Comparison of ENCODE assay signal across 19 mouse cellular contexts in the genomic region with DNA sequence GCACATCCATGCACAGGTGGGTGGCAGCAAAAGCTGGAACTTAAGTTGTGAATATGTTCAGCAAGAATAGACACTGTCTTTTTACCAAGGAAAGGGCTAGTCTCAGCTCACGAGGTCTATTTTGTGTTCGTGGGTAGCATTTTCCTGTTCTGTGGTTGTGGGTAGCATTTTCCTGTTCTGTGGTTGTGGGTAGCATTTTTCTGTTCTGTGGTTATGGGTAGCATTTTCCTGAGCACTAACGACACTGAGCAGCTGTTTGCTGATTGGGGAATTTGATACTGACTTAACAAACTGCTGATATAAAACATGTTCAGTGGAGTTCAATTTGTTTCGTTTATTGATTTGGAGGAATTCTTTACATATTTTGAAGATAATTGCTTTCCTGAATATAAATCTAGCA.
DNase-seq lines count a peak whose midpoint lies in the region; ATAC-seq and TF ChIP-seq lines count a peak whose summit lies in the region.
"Had no signal": no experiment of that assay in that cellular context is flagged by ENCODE, and none has a peak within 500 bp of the region (broad histone marks: within the 10 kb centered on the region; RNA-seq: fewer than 3 reads in every experiment).

No protein-coding gene starts in this region.

- H3K4me3 ChIP-seq in cerebellum, adult 2 months (replicated peaks; ENCODE audit: insufficient read depth, low read depth, low read length): no peak overlapping the region
- H3K4me3 ChIP-seq: forebrain, embryonic 12.5 days; heart, embryonic 15.5 days; neural tube, embryonic 13.5 days had no signal

- 82% methylated on average over 4 of the region's 4 CpGs for WGBS in cerebellum, adult 2 months

- H3K27me3 ChIP-seq in splenic B cell, adult 2 months (ENCODE audit: control insufficient read depth, insufficient read depth, low read length, poor library complexity, severe bottlenecking): no peaks in the 10 kb centered on the region
- no peaks in the 10 kb centered on the region for H3K27me3 ChIP-seq in cerebellum, adult 2 months (ENCODE audit: control insufficient read depth, insufficient read depth, low read length)
- H3K27me3 ChIP-seq: forebrain, embryonic 12.5 days; heart, embryonic 15.5 days; neural tube, embryonic 13.5 days; Patski had no signal

- peak; percentile 5 to 28 for DNase-seq in CD8-positive naive resting alpha-beta T cell, adult 2 months (ENCODE audit: low read depth in 2 of 2, low spot score in 2 of 2)
- peak; percentile 2 for DNase-seq in splenic B cell, adult 2 months (ENCODE audit: low read depth, low spot score)
- DNase-seq in thymus, postnatal 4 days: peak; percentile 17
- no peak for DNase-seq in lung, postnatal 10 days
- no peak for DNase-seq in cerebellum, adult 2 months
- DNase-seq in cerebellum, postnatal 25 days: no peak
- DNase-seq: adrenal gland, postnatal 25 days; cerebellum, adult 9-11 months; layer of hippocampus, postnatal 36 days; left cerebral cortex, postnatal 4 days; lung, embryonic 14.5 days; right cerebral cortex, postnatal 14 days had no signal

- peak; percentile 100 for ATAC-seq in hematopoietic stem cell, adult 5-6 weeks (replicated peaks in 1 of 2; ENCODE audit: insufficient read depth in 1 of 2, low FRiP score in 2 of 2, low TSS enrichment in 1 of 2, low read depth in 1 of 2, poor library complexity in 2 of 2, severe bottlenecking in 2 of 2)
- ATAC-seq: Patski had no signal

- no peaks in the 10 kb centered on the region for H3K36me3 ChIP-seq in splenic B cell, adult 2 months (ENCODE audit: control insufficient read depth, insufficient read depth, low read length, poor library complexity, severe bottlenecking)
- H3K36me3 ChIP-seq: forebrain, embryonic 12.5 days; heart, embryonic 15.5 days; neural tube, embryonic 13.5 days had no signal

- no peak for TF ChIP-seq POLR2A in cerebellum, adult 2 months (IDR thresholded peaks at IDR 0.05; ENCODE audit: borderline replicate concordance, insufficient read depth, low read length)

- no peaks in the 10 kb centered on the region for H3K4me1 ChIP-seq in cerebellum, adult 2 months (ENCODE audit: control insufficient read depth, insufficient read depth, low read length)
- H3K4me1 ChIP-seq: forebrain, embryonic 12.5 days; heart, embryonic 15.5 days; neural tube, embryonic 13.5 days had no signal

- H3K27ac ChIP-seq in cerebellum, adult 2 months (ENCODE audit: insufficient read depth, low read length): no peak overlapping the region
- H3K27ac ChIP-seq: forebrain, embryonic 12.5 days; heart, embryonic 15.5 days; kidney, postnatal 0 days; neural tube, embryonic 13.5 days; stomach, postnatal 0 days had no signal

- no peak for TF ChIP-seq CTCF in cerebellum, adult 2 months (IDR thresholded peaks at IDR 0.05; ENCODE audit: borderline replicate concordance, insufficient read depth, low read depth, low read length)

Comparison
In these comparisons a context has a peak if more than half of its experiments do, and no peak if none do; other contexts are left out.
1. DNase-seq: peak in CD8-positive naive resting alpha-beta T cell, adult 2 months (2 of 2), splenic B cell, adult 2 months (single experiment) and thymus, postnatal 4 days (single experiment); none in lung, postnatal 10 days (single experiment), cerebellum, adult 2 months (0 of 2) and cerebellum, postnatal 25 days (0 of 2).